Mouse (Mus musculus): ENCODE data around the gene Nup160.

Gene Nup160

DNA sequence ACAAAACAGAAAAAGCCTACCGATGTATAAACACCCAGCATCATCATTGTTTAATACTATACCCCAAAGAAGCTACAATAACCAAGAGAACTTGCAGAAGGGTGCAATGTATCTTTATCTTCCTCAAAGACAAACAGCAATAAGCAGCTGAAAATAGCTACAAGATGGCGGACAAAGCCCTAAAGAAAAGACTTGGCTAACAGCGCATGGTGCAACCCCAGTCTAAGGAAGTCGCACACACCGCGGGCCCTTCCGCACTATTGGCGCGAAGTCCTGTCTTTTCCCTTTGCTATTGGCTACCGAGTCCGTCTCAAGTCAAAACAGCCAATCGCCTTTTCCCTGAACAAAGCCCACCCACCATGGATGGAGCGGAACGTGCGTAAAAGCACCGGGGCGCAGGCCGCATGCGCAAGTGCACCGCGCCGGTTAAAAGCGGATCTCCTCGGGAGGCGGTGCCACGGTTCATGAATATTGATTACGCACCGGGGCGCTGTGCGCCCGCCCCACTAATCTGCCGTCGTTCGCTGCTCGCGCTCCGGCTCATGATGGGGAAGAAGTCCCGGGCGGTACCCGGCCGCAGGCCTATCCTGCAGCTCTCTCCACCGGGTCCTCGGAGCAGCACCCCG is 68.2 kb downstream of the Nup160 start, which contains the start of gene Fnbp4:
Gene Fnbp4 (plus strand): TSS at position 318 of the 626 bp plus-strand sequence.
- in situ Hi-C loops (cut with MboI, MseI) = no loop called here

- in situ Hi-C loops (cut with MboI, MseI) = no loop called here
Observed at GRCm38 (mm10) chr2:90745740-90746537, 68.9 kb downstream of the Nup160 start.

DNA sequence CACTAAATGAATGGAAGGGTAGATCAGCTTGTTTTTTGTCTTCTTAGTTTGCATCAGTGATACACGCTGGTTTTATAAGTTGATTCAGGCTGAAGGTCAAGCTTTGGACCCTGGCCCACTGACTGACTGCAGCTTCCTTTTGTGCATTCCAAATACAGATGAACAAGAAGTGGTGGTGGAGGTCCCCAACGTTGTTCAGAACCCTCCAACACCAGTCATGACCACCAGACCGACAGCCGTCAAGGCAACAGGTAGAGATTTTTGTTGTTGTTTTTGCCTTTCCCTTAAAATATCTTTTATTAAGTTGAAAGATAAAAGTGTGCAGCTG is 69.5 kb downstream of the Nup160 start:
- in situ Hi-C loops (cut with MboI, MseI) = no loop called here

DNA sequence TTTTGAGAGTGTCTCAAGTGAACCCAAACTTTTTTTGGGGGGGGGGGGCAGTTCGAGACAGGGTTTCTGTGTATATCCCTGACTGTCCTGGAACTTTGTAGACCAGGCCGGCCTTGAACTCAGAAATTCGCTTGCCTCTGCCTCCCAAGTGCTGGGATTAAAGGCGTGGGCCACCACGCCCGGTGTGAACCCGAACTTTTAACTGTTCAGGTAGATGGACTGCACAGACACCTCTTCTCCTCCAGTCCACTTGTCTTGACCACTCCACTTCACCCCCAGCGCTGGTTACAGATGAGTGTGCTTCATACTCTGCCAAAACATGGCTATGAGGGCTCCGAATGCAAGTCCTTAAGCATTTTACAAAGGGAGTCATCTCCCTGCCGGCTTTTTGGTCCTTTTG is 70.1 kb downstream of the Nup160 start:
- in situ Hi-C loops (cut with MboI, MseI) = no loop called here

- in situ Hi-C loops (cut with MboI, MseI) = no loop called here
Observed at GRCm38 (mm10) chr2:90749676-90750459, 72.9 kb downstream of the Nup160 start.

DNA sequence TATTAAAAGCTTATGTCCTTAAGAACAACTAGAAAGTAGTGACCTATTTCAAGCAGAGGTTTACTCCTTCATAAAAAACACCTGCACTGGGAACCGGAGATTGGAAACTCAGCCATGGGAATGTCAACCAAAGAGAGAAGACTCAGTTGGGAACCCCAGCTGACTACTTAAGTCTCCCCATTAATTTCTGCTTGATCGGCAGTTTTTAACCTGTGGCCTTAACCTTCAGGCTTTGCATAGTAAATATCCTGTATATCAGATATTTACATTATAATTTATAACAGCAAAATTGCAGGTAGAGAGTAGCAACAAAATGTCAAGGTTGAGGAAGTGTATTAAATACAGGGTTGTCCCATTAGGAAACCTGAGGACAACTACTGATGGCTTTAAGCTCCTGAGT is 76.5 kb downstream of the Nup160 start:
- in situ Hi-C loops (cut with MboI, MseI) = no loop called here

- in situ Hi-C loops (cut with MboI, MseI) = no loop called here
Observed at GRCm38 (mm10) chr2:90754188-90754587, 77.2 kb downstream of the Nup160 start.

- in situ Hi-C loops (cut with MboI, MseI) = loop anchor here (5.0 to 10.0 kb wide), 2 partner anchors 68 to 810 kb away; no protein-coding TSS in a partner anchor
Observed at GRCm38 (mm10) chr2:90765123-90765522, 88.1 kb downstream of the Nup160 start.

DNA sequence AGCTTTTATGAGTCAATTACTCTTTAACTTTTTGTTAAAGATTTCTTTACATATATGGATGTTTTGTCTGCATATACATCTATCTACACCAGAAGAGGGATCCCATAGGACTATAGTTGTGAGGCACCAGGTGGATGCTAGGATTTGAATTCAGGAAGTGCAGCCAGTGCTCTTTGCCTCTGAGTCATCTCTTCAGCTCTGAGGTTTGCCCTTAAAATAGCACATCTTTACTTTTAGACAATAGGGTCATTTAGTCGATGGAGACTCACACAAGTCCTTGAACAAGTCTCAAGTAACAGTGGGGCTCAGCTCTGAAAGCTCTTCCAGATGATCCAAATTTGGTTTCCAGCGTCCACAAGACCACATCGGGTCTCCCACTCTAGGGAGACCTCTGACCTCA is 104.3 kb downstream of the Nup160 start:
- in situ Hi-C loops (cut with MboI, MseI) = no loop called here

- in situ Hi-C loops (cut with MboI, MseI) = no loop called here
Observed at GRCm38 (mm10) chr2:90781938-90782337, 104.9 kb downstream of the Nup160 start.

GRCm38 (mm10) chr2:90782458-90782857 is 105.4 kb downstream of the Nup160 start, which contains the start of gene Agbl2:
Agbl2 (plus strand) TSS chr2:90782727.
- in situ Hi-C loops (cut with MboI, MseI) = no loop called here

GRCm38 (mm10) chr2:90782901-90783486 is 106.0 kb downstream of the Nup160 start:
- in situ Hi-C loops (cut with MboI, MseI) = no loop called here

All from regulatory T cell (primary cell).